Mouse (Mus musculus) CH12.LX (cell line): ENCODE results near the gene Fadd. TPM values are rescaled to one million over a fixed set of nuclear protein-coding genes. Genes with fewer than 3 reads are reported as not detected.

Source experiments
- DNase-seq: peaks from one replicate; pipeline ENCODE4 v3.0.0-alpha.2; 2013; ENCODE audit errors: extremely low read depth
- H3K27ac ChIP-seq: 2 replicates; pipeline ENCODE4 v1.5.1; 2012; ENCODE audit warnings: low read depth, mild to moderate bottlenecking, control low read depth, moderate library complexity; ENCODE audit not compliant: insufficient read depth
- H3K27me3 ChIP-seq: replicated peaks from 2 replicates; pipeline ENCODE3; 2012; ENCODE audit warnings: inconsistent platforms
- H3K36me3 ChIP-seq, 2 experiments: replicated peaks in 1 of 2; 2 replicates each; pipeline versions ENCODE3 to v1.6.1; 2012; ENCODE audit warnings: inconsistent platforms in 1 of 2, low read length in 1 of 2, mild to moderate bottlenecking in 1 of 2, mixed read lengths in 1 of 2, moderate library complexity in 1 of 2; ENCODE audit not compliant: control insufficient read depth in 1 of 2, insufficient read depth in 1 of 2
- H3K4me1 ChIP-seq, 2 experiments: 2 replicates each; pipeline ENCODE4 v1.6.1; 2012; ENCODE audit warnings: inconsistent platforms in 1 of 2, moderate library complexity in 1 of 2; ENCODE audit not compliant: insufficient read depth in 2 of 2, control insufficient read depth in 1 of 2
- H3K4me2 ChIP-seq: 2 replicates; pipeline ENCODE4 v1.6.1; 2012; ENCODE audit warnings: low read depth, mild to moderate bottlenecking, control low read depth; ENCODE audit not compliant: poor library complexity, insufficient read depth, severe bottlenecking
- H3K4me3 ChIP-seq, 3 experiments: fragments of 150-350 bp in 1 of 3; sonication (generic) in 1 of 3; replicated peaks in 1 of 3; 2 replicates each; pipeline versions ENCODE3 to v1.5.1; 2011 to 2012; ENCODE audit warnings: low read depth in 2 of 3, low read length in 2 of 3, mild to moderate bottlenecking in 2 of 3, moderate library complexity in 2 of 3, control low read depth in 1 of 3, improper control_type of control experiment in 1 of 3, inconsistent platforms in 1 of 3, mixed read lengths in 1 of 3; ENCODE audit not compliant: poor library complexity in 1 of 3
- H3K79me2 ChIP-seq: replicated peaks from 2 replicates; pipeline ENCODE4 v1.6.1; 2012; ENCODE audit warnings: mild to moderate bottlenecking, moderate library complexity; ENCODE audit not compliant: control insufficient read depth, poor library complexity, insufficient read depth, severe bottlenecking; ENCODE audit errors: extremely low read depth
- H3K9ac ChIP-seq: 2 replicates; pipeline ENCODE4 v1.6.1; 2012; ENCODE audit warnings: low read depth, mild to moderate bottlenecking, control low read depth, moderate library complexity; ENCODE audit not compliant: insufficient read depth
- H3K9me3 ChIP-seq: replicated peaks from 2 replicates; pipeline ENCODE3; 2012; ENCODE audit warnings: low read length, inconsistent platforms, mixed read lengths
- CHD1 ChIP-seq: IDR thresholded peaks from 2 replicates; pipeline ENCODE4 v1.6.1; 2012; ENCODE audit warnings: low read depth, low read length, improper control_type of control experiment, inconsistent platforms
- CHD2 ChIP-seq: IDR thresholded peaks from 2 replicates; pipeline ENCODE4 v1.6.1; 2011; ENCODE audit warnings: low read length, improper control_type of control experiment
- CTCF ChIP-seq, 2 experiments: IDR thresholded peaks in 1 of 2; conservative IDR thresholded peaks in 1 of 2; 2 replicates each; pipeline ENCODE4 v1.5.1; 2011 to 2012; ENCODE audit warnings: low read depth in 2 of 2, low read length in 2 of 2, improper control_type of control experiment in 1 of 2, inconsistent platforms in 1 of 2, mild to moderate bottlenecking in 1 of 2, moderate library complexity in 1 of 2
- E2F4 ChIP-seq: IDR thresholded peaks from 2 replicates; pipeline ENCODE4 v1.6.1; 2011; ENCODE audit warnings: low read depth, low read length, improper control_type of control experiment; ENCODE audit not compliant: insufficient replicate concordance
- EP300 ChIP-seq: IDR thresholded peaks from 2 replicates; pipeline ENCODE4 v1.6.1; 2011; ENCODE audit warnings: low read length, improper control_type of control experiment
- ETS1 ChIP-seq: conservative IDR thresholded peaks from 2 replicates; pipeline ENCODE4 v1.6.1; 2012; ENCODE audit warnings: low read depth, mild to moderate bottlenecking, inconsistent platforms, low read length, improper control_type of control experiment, moderate library complexity
- GABPA ChIP-seq: IDR thresholded peaks from 2 replicates; pipeline ENCODE4 v1.6.1; 2012; ENCODE audit warnings: low read depth, low read length, improper control_type of control experiment, inconsistent platforms; ENCODE audit not compliant: insufficient replicate concordance
- HCFC1 ChIP-seq: IDR thresholded peaks from 2 replicates; pipeline ENCODE4 v1.6.1; 2012; ENCODE audit warnings: low read depth, mild to moderate bottlenecking, inconsistent platforms, low read length, improper control_type of control experiment
- IRF4 ChIP-seq: IDR thresholded peaks from 2 replicates; pipeline ENCODE4 v1.6.1; 2014; ENCODE audit warnings: low read depth, mild to moderate bottlenecking, inconsistent platforms, low read length, improper control_type of control experiment
- JUN ChIP-seq: IDR thresholded peaks from 2 replicates; pipeline ENCODE4 v1.6.1; 2011; ENCODE audit warnings: low read depth, mild to moderate bottlenecking, low read length, improper control_type of control experiment, moderate library complexity; ENCODE audit not compliant: insufficient read depth
- JUND ChIP-seq: conservative IDR thresholded peaks from 2 replicates; pipeline ENCODE4 v1.6.1; 2011; ENCODE audit warnings: low read depth, low read length, improper control_type of control experiment
- KAT2A ChIP-seq: IDR thresholded peaks from 2 replicates; pipeline ENCODE4 v1.6.1; 2012; ENCODE audit warnings: low read length, improper control_type of control experiment, inconsistent platforms; ENCODE audit not compliant: insufficient replicate concordance
- MAFK ChIP-seq: IDR thresholded peaks from 2 replicates; pipeline ENCODE4 v1.6.1; 2011; ENCODE audit warnings: low read length, improper control_type of control experiment; ENCODE audit not compliant: insufficient replicate concordance
- MAZ ChIP-seq: IDR thresholded peaks from 2 replicates; pipeline ENCODE4 v1.6.1; 2012; ENCODE audit warnings: low read depth, mild to moderate bottlenecking, inconsistent platforms, low read length, improper control_type of control experiment, moderate library complexity
- MEF2A ChIP-seq: IDR thresholded peaks from 2 replicates; pipeline ENCODE4 v1.6.1; 2014; ENCODE audit warnings: low read depth, mild to moderate bottlenecking, inconsistent platforms, low read length, improper control_type of control experiment, borderline replicate concordance
- MXI1 ChIP-seq: IDR thresholded peaks from 2 replicates; pipeline ENCODE4 v1.6.1; 2011; ENCODE audit warnings: mild to moderate bottlenecking, low read depth, low read length, improper control_type of control experiment
- MYC ChIP-seq: IDR thresholded peaks from 2 replicates; pipeline ENCODE4 v1.6.1; 2011; ENCODE audit warnings: low read depth, mild to moderate bottlenecking, improper control_type of control experiment, low read length
- NELFE ChIP-seq: IDR thresholded peaks from 2 replicates; pipeline ENCODE4 v1.6.1; 2011; ENCODE audit warnings: low read depth, low read length, improper control_type of control experiment
- PAX5 ChIP-seq: IDR thresholded peaks from 2 replicates; pipeline ENCODE4 v1.6.1; 2012; ENCODE audit warnings: low read length, inconsistent platforms, mixed read lengths
- POLR2A ChIP-seq: IDR thresholded peaks from 2 replicates; pipeline ENCODE4 v1.6.1; 2011; ENCODE audit warnings: low read depth, mild to moderate bottlenecking, improper control_type of control experiment, low read length
- POLR2AphosphoS2 ChIP-seq: IDR thresholded peaks from 2 replicates; pipeline ENCODE4 v1.6.1; 2011; ENCODE audit warnings: low read depth, low read length, improper control_type of control experiment
- RAD21 ChIP-seq: IDR thresholded peaks from 2 replicates; pipeline ENCODE4 v1.6.1; 2011; ENCODE audit warnings: low read depth, mild to moderate bottlenecking, low read length, improper control_type of control experiment, moderate library complexity
- SIN3A ChIP-seq: IDR thresholded peaks from 2 replicates; pipeline ENCODE4 v1.6.1; 2012; ENCODE audit warnings: low read length, improper control_type of control experiment, inconsistent platforms
- TBP ChIP-seq: conservative IDR thresholded peaks from 2 replicates; pipeline ENCODE4 v1.6.1; 2011; ENCODE audit warnings: low read depth, low read length, improper control_type of control experiment
- TCF12 ChIP-seq: IDR thresholded peaks from 2 replicates; pipeline ENCODE4 v1.6.1; 2014; ENCODE audit warnings: low read depth, mild to moderate bottlenecking, inconsistent platforms, low read length, improper control_type of control experiment
- UBTF ChIP-seq: IDR thresholded peaks from 2 replicates; pipeline ENCODE4 v1.6.1; 2012; ENCODE audit warnings: low read depth, mild to moderate bottlenecking, inconsistent platforms, low read length, improper control_type of control experiment, moderate library complexity
- ZC3H11A ChIP-seq: IDR thresholded peaks from 2 replicates; pipeline ENCODE4 v1.6.1; 2012; ENCODE audit warnings: low read depth, mild to moderate bottlenecking, inconsistent platforms, low read length, improper control_type of control experiment
- ZKSCAN1 ChIP-seq: IDR thresholded peaks from 2 replicates; pipeline ENCODE4 v1.6.1; 2012; ENCODE audit warnings: low read depth, inconsistent platforms, low read length, improper control_type of control experiment, borderline replicate concordance
- ZMIZ1 ChIP-seq: IDR thresholded peaks from 2 replicates; pipeline ENCODE4 v1.6.1; 2012; ENCODE audit warnings: low read depth, mild to moderate bottlenecking, inconsistent platforms, low read length, improper control_type of control experiment
- ZNF384 ChIP-seq: IDR thresholded peaks from 2 replicates; pipeline ENCODE4 v1.6.1; 2012; ENCODE audit warnings: low read depth, low read length, improper control_type of control experiment, inconsistent platforms
- dilution Hi-C: fragments of 300-500 bp; cut with MboI; formaldehyde crosslinking; loops from 2 replicates; pipeline ENCODE4 v1.14.3; 2020; ENCODE audit warnings: low sequenced_read_pairs; ENCODE audit not compliant: extremely low pct_unique_long_range_greater_than_20kb, extremely low pct_ligation_motif_present
- in situ Hi-C: fragments of 300-500 bp; cut with MboI; formaldehyde crosslinking; loops from 3 replicates; pipeline ENCODE4 v1.14.3; 2019; ENCODE audit warnings: low sequenced_read_pairs, low pct_ligation_motif_present, low pct_unique_long_range_greater_than_20kb, mixed read lengths
- polyA plus RNA-seq: library from polyadenylated mRNA; unstranded; fragments of >175 nt; gene quantifications from 2 replicates; pipeline ENCODE4 v1.2.1, GENCODE M21; 2012; ENCODE audit warnings: low read depth; ENCODE audit not compliant: insufficient read length
- total RNA-seq, 2 experiments: library from RNA; depleted of rRNA; stranded (reverse); fragments of 300-350 nt in 1 of 2; fragments of >200 nt in 1 of 2; gene quantifications; 2 replicates each; pipeline ENCODE4 v1.2.3; 2012 to 2014

The Fadd gene
- total and polyA plus RNA-seq, 3 experiments = 2.9 to 7.0 (median 4.5) TPM

GRCm38 (mm10) chr7:144534773-144535172 lies 47.5 kb downstream of the Fadd start:
- H3K9ac ChIP-seq = no peak overlapping the region
- H3K36me3 ChIP-seq = peaks cover 3 to 37% of the 10 kb centered on the region in 2 experiments
- H3K27ac ChIP-seq = no peak overlapping the region
- peaks cover 21 to 70% of the 10 kb centered on the region in 2 experiments for H3K4me1 ChIP-seq
- dilution Hi-C loops (no loop called here), in situ Hi-C loops (no loop called here)
- no peak for TF ChIP-seq PAX5
- TF ChIP-seq NELFE = no peak
- TF ChIP-seq TBP = no peak
- no peak for TF ChIP-seq CHD2
- TF ChIP-seq ETS1 = no peak
- no peak for TF ChIP-seq SIN3A
- no peak for TF ChIP-seq ZMIZ1
- H3K9me3 ChIP-seq = no peaks in the 10 kb centered on the region
- H3K79me2 ChIP-seq = peaks cover 12% of the 10 kb centered on the region
- H3K4me3 ChIP-seq = no peak overlapping the region
- no peak for DNase-seq
- H3K27me3 ChIP-seq = no peaks in the 10 kb centered on the region
- no peak overlapping the region for H3K4me2 ChIP-seq

- Histone ChIP-seq H3K79me2 (peaks cover 14% of the 10 kb centered on the region), H3K9me3 (no peaks in the 10 kb centered on the region), H3K27me3 (no peaks in the 10 kb centered on the region), H3K9ac (peak overlapping the region; percentile 34; the same call in 1 of the 2 replicates), H3K4me2 (peak overlapping the region; percentile 83), H3K27ac (peak overlapping the region; percentile 82), H3K4me3 (peak overlapping the region in 1 of 3 experiments; percentile 15), H3K36me3 (peaks cover 0 to 29% of the 10 kb centered on the region in 2 experiments), H3K4me1 (peaks cover 29 to 72% of the 10 kb centered on the region in 2 experiments)
- dilution Hi-C loops = no loop called here
- peak; percentile 76 for DNase-seq
- in situ Hi-C loops = no loop called here
- TF ChIP-seq KAT2A (0 out of 2 replicates have a peak, but pooled peaks have one; percentile 22), MAZ (peak; percentile 54; the same call in 1 of the 2 replicates), E2F4 (peak; percentile 53; the same call in 1 of the 2 replicates), CHD1 (no peak), CTCF (conservative IDR thresholded peaks at IDR 0.05 in 1 of 2, IDR thresholded peaks at IDR 0.05 in 1 of 2; ENCODE audit: low read depth in 2 of 2, low read length in 2 of 2) (no peak), EP300 (peak; percentile 95), MYC (peak; percentile 73; the same call in 1 of the 2 replicates), GABPA (no peak), PAX5 (no peak), POLR2AphosphoS2 (no peak), RAD21 (no peak; the same call in 1 of the 2 replicates), NELFE (no peak), ZC3H11A (no peak), UBTF (no peak), JUN (peak; percentile 86), JUND (peak; percentile 87), TCF12 (0 out of 2 replicates have a peak, but pooled peaks have one; percentile 35), MXI1 (no peak; the same call in 1 of the 2 replicates), ZMIZ1 (no peak), ZKSCAN1 (no peak), MAFK (peak; percentile 64), MEF2A (peak; percentile 35; the same call in 1 of the 2 replicates), ETS1 (peak; percentile 73), ZNF384 (peak; percentile 57; the same call in 1 of the 2 replicates), IRF4 (peak; percentile 96), SIN3A (peak; percentile 77), HCFC1 (0 out of 2 replicates have a peak, but pooled peaks have one; percentile 8), POLR2A (peak; percentile 22; the same call in 1 of the 2 replicates)
Observed at GRCm38 (mm10) chr7:144531585-144532378, 50.5 kb downstream of the Fadd start.
